Mouse (Mus musculus): ENCODE data around the gene Styk1.

DNA sequence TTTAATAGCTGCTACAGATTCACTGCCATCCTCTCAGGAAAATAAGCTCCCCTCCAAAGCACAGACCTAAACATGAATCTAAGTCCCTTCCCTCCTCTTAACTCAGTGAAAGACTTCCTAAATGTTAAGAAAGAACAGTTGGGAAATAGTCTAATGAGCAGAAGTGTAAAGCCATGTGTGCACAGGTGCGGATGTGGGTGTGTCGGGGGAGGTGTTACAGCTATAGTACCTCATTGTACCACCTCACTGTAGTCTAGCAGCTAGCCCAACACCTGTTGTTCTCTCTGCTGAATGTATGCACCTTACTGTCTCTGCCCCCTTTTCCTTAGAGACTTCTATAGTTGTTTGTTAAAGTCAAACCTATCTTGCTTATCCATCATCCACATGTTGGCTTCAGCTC, 26.3 kb downstream of the Styk1 start:
- TF ChIP-seq ZC3H11A (IDR thresholded peaks at IDR 0.05; ENCODE audit: borderline replicate concordance, low read depth, low read length), result no peak
- TF ChIP-seq MAFK (IDR thresholded peaks at IDR 0.05; ENCODE audit: insufficient read depth, low read depth, low read length), result no peak
